8 mouse cellular contexts compared by ENCODE assay signal in the genomic region with DNA sequence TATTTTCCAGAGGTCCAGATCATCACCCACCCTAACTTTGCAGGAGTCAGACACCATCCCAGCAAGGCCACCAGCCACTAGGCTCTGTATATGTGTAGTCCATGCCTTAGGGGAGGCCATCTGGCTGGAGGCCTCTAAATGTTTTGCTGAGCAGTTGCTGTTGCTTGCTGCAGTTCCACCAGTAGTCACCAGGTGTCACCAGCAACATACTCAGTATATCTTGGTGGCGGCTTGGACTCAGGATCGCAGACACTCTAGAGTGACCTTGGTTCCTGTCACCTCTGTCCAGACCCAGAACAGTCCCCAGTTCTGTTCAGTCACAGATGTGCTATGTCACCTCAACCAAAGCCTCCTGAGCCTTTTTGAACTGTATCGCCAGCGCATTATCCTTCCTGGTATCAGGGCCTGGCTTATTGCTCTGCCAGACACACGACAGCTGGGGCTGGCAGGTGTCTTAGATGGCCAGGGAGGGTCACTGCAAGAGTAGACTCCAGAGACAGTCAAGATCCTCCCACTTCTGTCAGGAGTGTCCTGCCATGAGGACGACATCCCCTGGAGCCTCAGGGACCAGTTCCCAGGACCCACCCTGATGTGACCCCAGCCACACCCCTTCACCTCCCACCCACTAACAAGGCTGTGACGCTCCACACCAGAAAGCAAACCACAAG. TPM values are rescaled to one million over a fixed set of nuclear protein-coding genes. Genes with fewer than 3 reads are reported as not detected.
A peak's percentile ranks its signal among the peaks of the same experiment; 100 is the strongest.
DNase-seq lines count a peak whose midpoint lies in the region; ATAC-seq lines count a peak whose summit lies in the region.

No protein-coding gene starts in this region.

- H3K4me2 ChIP-seq in forebrain, embryonic 13.5 days = no peak overlapping the region
- H3K4me2 ChIP-seq in liver, embryonic 16.5 days (ENCODE audit: low read depth, low read length) = no peak overlapping the region
- H3K4me2 ChIP-seq in neural tube, embryonic 14.5 days (ENCODE audit: low read depth, low read length) = no peak overlapping the region

- WGBS in forebrain, embryonic 13.5 days = 63% methylated on average over 7 of the region's 7 CpGs
- 51% methylated on average over 7 of the region's 7 CpGs for WGBS in liver, embryonic 16.5 days (ENCODE audit: insufficient replicate concordance)
- WGBS in neural tube, embryonic 14.5 days = 36% methylated on average over 7 of the region's 7 CpGs

- intact Hi-C loops in heart, postnatal 10 days (cut with DNase I) = loop anchor here (1.0 kb wide), 2 partner anchors 21 to 54 kb away; a partner anchor contains a TSS

- no peaks in the 10 kb centered on the region for H3K27me3 ChIP-seq in forebrain, embryonic 13.5 days
- no peaks in the 10 kb centered on the region for H3K27me3 ChIP-seq in liver, embryonic 16.5 days (ENCODE audit: control insufficient read depth, insufficient read depth, low read depth, low read length)
- no peaks in the 10 kb centered on the region for H3K27me3 ChIP-seq in neural tube, embryonic 14.5 days (ENCODE audit: control insufficient read depth, insufficient read depth, low read length)

- no peaks in the 10 kb centered on the region; the same call in none of the 2 replicates for H3K4me1 ChIP-seq in forebrain, embryonic 13.5 days
- H3K4me1 ChIP-seq in liver, embryonic 16.5 days (ENCODE audit: control insufficient read depth, low read depth, low read length) = peaks cover 3% of the 10 kb centered on the region
- H3K4me1 ChIP-seq in neural tube, embryonic 14.5 days (ENCODE audit: control insufficient read depth, insufficient read depth, low read length) = no peaks in the 10 kb centered on the region

- no peak overlapping the region for H3K9ac ChIP-seq in forebrain, embryonic 13.5 days
- H3K9ac ChIP-seq in liver, embryonic 16.5 days (ENCODE audit: low read depth, low read length) = no peak overlapping the region
- H3K9ac ChIP-seq in neural tube, embryonic 14.5 days (replicated peaks; ENCODE audit: low read depth, low read length) = no peak overlapping the region

- H3K9me3 ChIP-seq in forebrain, embryonic 13.5 days (replicated peaks) = no peaks in the 10 kb centered on the region
- no peaks in the 10 kb centered on the region for H3K9me3 ChIP-seq in liver, embryonic 16.5 days (replicated peaks; ENCODE audit: control insufficient read depth, low read length)
- H3K9me3 ChIP-seq in neural tube, embryonic 14.5 days (ENCODE audit: control insufficient read depth, low read length) = no peaks in the 10 kb centered on the region

- H3K4me3 ChIP-seq in forebrain, embryonic 13.5 days = no peak overlapping the region
- no peak overlapping the region for H3K4me3 ChIP-seq in liver, embryonic 16.5 days (ENCODE audit: low read depth, low read length)
- H3K4me3 ChIP-seq in neural tube, embryonic 14.5 days (ENCODE audit: low read depth, low read length) = no peak overlapping the region

- DNase-seq in CD4-positive, CD25-positive, alpha-beta regulatory T cell, adult 2 months (ENCODE audit: low read depth, low spot score) = peak; percentile 89
- DNase-seq in c-Kit-positive CD71-negative TER-119-negative erythroid progenitor cells, embryonic 14.5 days (ENCODE audit: low read depth) = peak; percentile 78
- peak; percentile 92 to 95 for DNase-seq in heart, postnatal 10 days
- peak; percentile 88 to 95 for DNase-seq in kidney, postnatal 36 days
- DNase-seq in telencephalon, adult 2 months (ENCODE audit: low read depth, low spot score) = peak; percentile 64

- ATAC-seq in forebrain, embryonic 13.5 days = peak; percentile 67
- ATAC-seq in liver, embryonic 16.5 days (ENCODE audit: low read depth) = peak; percentile 51
- peak; percentile 47 for ATAC-seq in neural tube, embryonic 14.5 days (ENCODE audit: low read depth)

- H3K27ac ChIP-seq in forebrain, embryonic 13.5 days = no peak overlapping the region
- H3K27ac ChIP-seq in liver, embryonic 16.5 days (ENCODE audit: low read length) = no peak overlapping the region
- no peak overlapping the region for H3K27ac ChIP-seq in neural tube, embryonic 14.5 days (ENCODE audit: low read depth, low read length)

- peaks cover 98% of the 10 kb centered on the region for H3K36me3 ChIP-seq in forebrain, embryonic 13.5 days (ENCODE audit: poor library complexity, severe bottlenecking)
- H3K36me3 ChIP-seq in liver, embryonic 16.5 days (ENCODE audit: control insufficient read depth, insufficient read depth) = peaks cover 37% of the 10 kb centered on the region
- H3K36me3 ChIP-seq in neural tube, embryonic 14.5 days (ENCODE audit: control insufficient read depth, insufficient read depth, low read length) = peaks cover 60% of the 10 kb centered on the region

RNA-seq across cellular contexts. Expression of a gene that starts 8.8 kb away (rescaled TPM):
- 154 and 174 TPM in 2 replicates for polyA plus RNA-seq in forebrain, embryonic 13.5 days (2015; fragmentation: Nextera tagmentation; extraction: Ambion mirVana)
- 10 to 100 TPM; 26.4 to 31.4 TPM for total RNA-seq in heart, postnatal 10 days (2021)
- polyA plus RNA-seq in liver, embryonic 16.5 days (2015; fragmentation: Nextera tagmentation; extraction: Ambion mirVana) = 84.7 and 89.5 TPM in 2 replicates
- polyA plus RNA-seq in neural tube, embryonic 14.5 days (2014; fragmentation: Nextera tagmentation; extraction: Ambion mirVana) = 44.7 and 46.8 TPM in 2 replicates

RNA-seq across cellular contexts. Expression of a gene that starts 21.4 kb away (rescaled TPM):
- polyA plus RNA-seq in forebrain, embryonic 13.5 days (2015; fragmentation: Nextera tagmentation; extraction: Ambion mirVana) = 46.4 and 50.3 TPM in 2 replicates
- 100 to 1,000 TPM; 346 to 355 TPM for total RNA-seq in heart, postnatal 10 days (2021)
- 8.6 and 8.9 TPM in 2 replicates for polyA plus RNA-seq in liver, embryonic 16.5 days (2015; fragmentation: Nextera tagmentation; extraction: Ambion mirVana)
- 57.9 and 59.2 TPM in 2 replicates for polyA plus RNA-seq in neural tube, embryonic 14.5 days (2014; fragmentation: Nextera tagmentation; extraction: Ambion mirVana)

RNA-seq across cellular contexts. Expression of a gene that starts 25.3 kb away (rescaled TPM):
- polyA plus RNA-seq in forebrain, embryonic 13.5 days (2015; fragmentation: Nextera tagmentation; extraction: Ambion mirVana) = 2.1 and 2.4 TPM in 2 replicates
- total RNA-seq in heart, postnatal 10 days (2021) = 1 to 10 TPM; 7.7 to 8.5 TPM
- polyA plus RNA-seq in liver, embryonic 16.5 days (2015; fragmentation: Nextera tagmentation; extraction: Ambion mirVana) = 0.88 and 1.5 TPM in 2 replicates
- 1.3 and 3.5 TPM in 2 replicates for polyA plus RNA-seq in neural tube, embryonic 14.5 days (2014; fragmentation: Nextera tagmentation; extraction: Ambion mirVana)

RNA-seq across cellular contexts. Expression of a gene that starts 33.4 kb away (rescaled TPM):
- polyA plus RNA-seq in forebrain, embryonic 13.5 days (2015; fragmentation: Nextera tagmentation; extraction: Ambion mirVana) = 1.4 and 2.1 TPM in 2 replicates
- 100 to 1,000 TPM; 129 to 136 TPM for total RNA-seq in heart, postnatal 10 days (2021)
- 12.4 and 14.0 TPM in 2 replicates for polyA plus RNA-seq in liver, embryonic 16.5 days (2015; fragmentation: Nextera tagmentation; extraction: Ambion mirVana)
- 2.7 and 3.4 TPM in 2 replicates for polyA plus RNA-seq in neural tube, embryonic 14.5 days (2014; fragmentation: Nextera tagmentation; extraction: Ambion mirVana)
